Mouse (Mus musculus) midbrain, embryonic 11.5 days (tissue): ENCODE data around the gene Krt35. TPM values are rescaled to one million over a fixed set of nuclear protein-coding genes. Genes with fewer than 3 reads are reported as not detected.
A peak's percentile ranks its signal among the peaks of the same experiment; 100 is the strongest.

Experiments used
- ATAC-seq: fragments of 200-750 bp; cut with Nextera tagmentation; 2 replicates; pipeline ENCODE4 v1.8.0; 2017; ENCODE audit warnings: moderate TSS enrichment, moderate library complexity; ENCODE audit not compliant: low FRiP score
- DNase-seq: peaks from one replicate; pipeline ENCODE4 v3.0.0; 2015; ENCODE audit warnings: low spot score; ENCODE audit errors: missing footprints
- H3K27ac ChIP-seq: fragments of 300-500 bp; sonication (generic); 2 replicates; pipeline ENCODE4 v1.5.1; 2014; ENCODE audit warnings: low read depth, low read length
- H3K27me3 ChIP-seq: fragments of 300-500 bp; sonication (generic); 2 replicates; pipeline ENCODE4 v1.6.1; 2014; ENCODE audit warnings: mild to moderate bottlenecking, low read length, moderate library complexity, mixed read lengths; ENCODE audit not compliant: control insufficient read depth, insufficient read depth
- H3K36me3 ChIP-seq: fragments of 300-500 bp; sonication (generic); 2 replicates; pipeline ENCODE4 v1.6.1; 2014; ENCODE audit warnings: mild to moderate bottlenecking, low read length, moderate library complexity, mixed read lengths; ENCODE audit not compliant: control insufficient read depth, insufficient read depth
- H3K4me1 ChIP-seq: fragments of 300-500 bp; sonication (generic); 2 replicates; pipeline ENCODE4 v1.6.1; 2014; ENCODE audit warnings: low read length; ENCODE audit not compliant: control insufficient read depth, insufficient read depth
- H3K4me2 ChIP-seq: fragments of 300-500 bp; sonication (generic); 2 replicates; pipeline ENCODE4 v1.6.1; 2014; ENCODE audit warnings: mild to moderate bottlenecking, moderate library complexity
- H3K4me3 ChIP-seq: fragments of 300-500 bp; sonication (generic); 2 replicates; pipeline ENCODE4 v1.5.1; 2014; ENCODE audit warnings: low read depth, low read length
- H3K9ac ChIP-seq: fragments of 300-500 bp; sonication (generic); 2 replicates; pipeline ENCODE4 v1.6.1; 2014; ENCODE audit warnings: low read length
- H3K9me3 ChIP-seq: fragments of 300-500 bp; sonication (generic); 2 replicates; pipeline ENCODE4 v1.6.1; 2016; ENCODE audit warnings: low read length; ENCODE audit not compliant: control insufficient read depth
- WGBS: fragments of 180-500 bp; shearing (Covaris S2); extraction: QIAGEN DNeasy Blood & Tissue Kit; methylation state at CpG from one replicate; pipeline ENCODE4 v1.1.7; 2014; 5-methylcytosine and 5-hydroxymethylcytosine counted together
- polyA plus RNA-seq: library from polyadenylated mRNA; unstranded; fragments of >200 nt; fragmentation: Nextera tagmentation; extraction: Ambion mirVana; gene quantifications from 2 replicates; pipeline ENCODE4 v1.2.1, GENCODE M21; 2014

Krt35 gene
- polyA plus RNA-seq, 1 experiment from 2014 or later, result not detected

GRCm38 (mm10) chr11:100121466-100121865 lies 25.4 kb upstream of the Krt35 start, which contains the start of gene Krt13:
Krt13 (minus strand) TSS chr11:100121566.
- ATAC-seq, result no peak
- H3K27me3 ChIP-seq, result no peaks in the 10 kb centered on the region
- H3K9me3 ChIP-seq, result no peaks in the 10 kb centered on the region
- H3K36me3 ChIP-seq, result no peaks in the 10 kb centered on the region
- H3K4me3 ChIP-seq, result no peak within 1 kb of the TSS
- H3K4me1 ChIP-seq, result no peaks in the 10 kb centered on the region
- no peak within 1 kb of the TSS for H3K27ac ChIP-seq
- no peak within 1 kb of the TSS for H3K9ac ChIP-seq
- 73% methylated on average over 3 of the region's 3 CpGs for WGBS
- no peak within 1 kb of the TSS for H3K4me2 ChIP-seq
- no peak for DNase-seq

DNA sequence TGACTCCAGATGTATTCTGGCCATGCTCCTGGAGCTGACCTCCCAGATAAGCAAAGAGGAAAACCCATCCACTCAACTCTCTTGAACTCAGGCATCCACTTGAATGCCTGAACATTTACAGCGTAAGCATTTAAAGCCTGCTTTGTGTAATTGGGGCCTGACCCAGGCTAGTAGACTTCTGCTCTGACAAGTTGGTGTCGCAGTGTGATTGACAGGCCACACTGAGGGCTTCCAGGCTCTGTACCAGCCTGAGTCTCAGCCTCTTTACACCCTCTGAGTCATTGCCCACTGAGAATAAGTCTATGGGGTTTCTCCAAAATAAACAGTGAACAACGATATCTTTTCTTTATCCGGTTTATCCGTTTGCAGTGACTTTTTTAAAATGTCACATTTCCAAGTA lies 24.3 kb upstream of the Krt35 start:
- WGBS, result 91% methylated on average over 5 of the region's 5 CpGs

DNA sequence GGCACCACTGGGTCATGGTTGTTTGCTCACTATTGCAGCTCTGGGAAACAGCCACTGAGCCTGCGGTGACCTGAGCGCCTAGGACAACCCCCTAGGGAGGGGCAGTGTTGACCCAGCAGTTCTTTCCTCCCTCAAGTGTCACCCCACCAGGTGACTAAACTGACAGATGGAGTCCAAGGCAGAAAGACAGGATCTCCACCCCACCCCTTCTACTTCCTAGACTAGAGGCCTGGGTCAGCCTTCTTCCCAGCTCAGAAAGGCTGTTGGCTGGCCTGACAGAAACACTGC lies 17.6 kb upstream of the Krt35 start:
- no peak overlapping the region for H3K9ac ChIP-seq
- H3K27ac ChIP-seq, result no peak overlapping the region
- H3K27me3 ChIP-seq, result no peaks in the 10 kb centered on the region
- H3K9me3 ChIP-seq, result no peaks in the 10 kb centered on the region
- H3K4me3 ChIP-seq, result no peak overlapping the region
- H3K4me1 ChIP-seq, result no peaks in the 10 kb centered on the region
- 64% methylated on average over 2 of the region's 2 CpGs for WGBS
- no peak overlapping the region for H3K4me2 ChIP-seq
- DNase-seq (no peak), ATAC-seq (no peak)
- no peaks in the 10 kb centered on the region for H3K36me3 ChIP-seq

More for the DNA sequence above, 24.3 kb upstream of the Krt35 start:
- DNase-seq (peak; percentile 21), ATAC-seq (no peak)
- Histone ChIP-seq H3K27ac (no peak overlapping the region), H3K9me3 (no peaks in the 10 kb centered on the region), H3K4me2 (no peak overlapping the region), H3K27me3 (no peaks in the 10 kb centered on the region), H3K9ac (no peak overlapping the region), H3K4me3 (no peak overlapping the region), H3K4me1 (no peaks in the 10 kb centered on the region), H3K36me3 (no peaks in the 10 kb centered on the region)

- DNase-seq (no peak), ATAC-seq (no peak)
- WGBS, result 86% methylated on average over 11 of the region's 11 CpGs
These were observed 17.1 kb upstream of the Krt35 start for GRCm38 (mm10) chr11:100112935-100113741.

GRCm38 (mm10) chr11:100105576-100106122 lies 9.6 kb upstream of the Krt35 start, which contains the start of gene Krt36:
Krt36 (minus strand) TSS chr11:100105626.
- 90% methylated on average over 6 of the region's 6 CpGs for WGBS
- DNase-seq (no peak), ATAC-seq (no peak)
- H3K4me2 ChIP-seq, result no peak within 1 kb of the TSS
- H3K27ac ChIP-seq, result no peak within 1 kb of the TSS
- H3K9ac ChIP-seq, result no peak within 1 kb of the TSS
- no peaks in the 10 kb centered on the region for H3K4me1 ChIP-seq
- H3K27me3 ChIP-seq, result no peaks in the 10 kb centered on the region
- H3K9me3 ChIP-seq, result no peaks in the 10 kb centered on the region
- no peak within 1 kb of the TSS for H3K4me3 ChIP-seq
- H3K36me3 ChIP-seq, result no peaks in the 10 kb centered on the region

More at GRCm38 (mm10) chr11:100112935-100113741, 17.1 kb upstream of the Krt35 start:
- H3K4me3 ChIP-seq, result no peak overlapping the region
- no peak overlapping the region for H3K9ac ChIP-seq
- H3K27me3 ChIP-seq, result no peaks in the 10 kb centered on the region
- no peak overlapping the region for H3K4me2 ChIP-seq
- no peaks in the 10 kb centered on the region for H3K9me3 ChIP-seq
- no peaks in the 10 kb centered on the region for H3K36me3 ChIP-seq
- no peak overlapping the region for H3K27ac ChIP-seq
- H3K4me1 ChIP-seq, result no peaks in the 10 kb centered on the region

- ATAC-seq (no peak), DNase-seq (no peak)
- no peak overlapping the region for H3K4me2 ChIP-seq
- no peaks in the 10 kb centered on the region for H3K9me3 ChIP-seq
- no peaks in the 10 kb centered on the region for H3K36me3 ChIP-seq
- no peak overlapping the region for H3K4me3 ChIP-seq
- H3K4me1 ChIP-seq, result peaks cover 2% of the 10 kb centered on the region; the same call in 1 of the 2 replicates
- 69% methylated on average over 15 of the region's 15 CpGs for WGBS
- no peaks in the 10 kb centered on the region; the same call in 1 of the 2 replicates for H3K27me3 ChIP-seq
- no peak overlapping the region for H3K27ac ChIP-seq
- H3K9ac ChIP-seq, result no peak overlapping the region
These were observed 6.8 kb upstream of the Krt35 start for GRCm38 (mm10) chr11:100102693-100103429.

GRCm38 (mm10) chr11:100100391-100100790 lies 4.3 kb upstream of the Krt35 start:
- Histone ChIP-seq H3K4me2 (no peak overlapping the region), H3K9ac (no peak overlapping the region), H3K27ac (no peak overlapping the region), H3K4me1 (peaks cover 4% of the 10 kb centered on the region; the same call in 1 of the 2 replicates), H3K27me3 (no peaks in the 10 kb centered on the region; the same call in 1 of the 2 replicates), H3K36me3 (no peaks in the 10 kb centered on the region), H3K4me3 (no peak overlapping the region), H3K9me3 (no peaks in the 10 kb centered on the region)
- 92% methylated on average over 4 of the region's 4 CpGs for WGBS
- DNase-seq (no peak), ATAC-seq (no peak)

DNA sequence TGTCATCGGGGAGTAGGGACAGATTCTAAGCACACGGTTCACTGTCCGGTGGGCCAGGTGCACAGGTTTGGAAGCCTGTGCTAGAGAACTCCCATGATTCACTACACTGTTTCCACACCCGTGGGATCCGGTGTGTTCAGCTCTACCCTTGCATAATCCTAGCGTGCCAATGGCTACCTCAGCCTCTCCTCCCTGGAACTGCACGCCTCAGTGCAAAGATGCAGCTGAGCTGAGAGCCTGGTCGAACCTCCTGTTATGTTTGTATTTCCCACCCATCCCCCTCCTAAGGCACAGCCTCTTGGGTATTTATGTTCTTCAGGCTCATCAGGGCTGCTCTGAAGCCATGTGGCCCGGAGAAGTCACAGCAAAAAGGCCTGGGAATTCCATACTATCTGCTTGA lies 1.8 kb upstream of the Krt35 start:
- H3K4me2 ChIP-seq, result no peak overlapping the region
- ATAC-seq (no peak), DNase-seq (no peak)
- no peak overlapping the region for H3K9ac ChIP-seq
- peaks cover 4% of the 10 kb centered on the region; the same call in 1 of the 2 replicates for H3K4me1 ChIP-seq
- H3K36me3 ChIP-seq, result no peaks in the 10 kb centered on the region
- H3K27ac ChIP-seq, result no peak overlapping the region
- H3K27me3 ChIP-seq, result no peaks in the 10 kb centered on the region; the same call in 1 of the 2 replicates
- no peak overlapping the region for H3K4me3 ChIP-seq
- H3K9me3 ChIP-seq, result no peaks in the 10 kb centered on the region
- 71% methylated on average over 9 of the region's 9 CpGs for WGBS
